Mouse (Mus musculus) left cerebral cortex, adult 6 months (tissue): ENCODE measurements around the gene Tamm41. TPM values are rescaled to one million over a fixed set of nuclear protein-coding genes. Genes with fewer than 3 reads are reported as not detected.

Source experiments
- long read RNA-seq, 2 experiments: library from polyadenylated mRNA; unstranded; transcript quantifications; one replicate each; pipeline ENCODE4 v2.0.0; 2019 to 2020
- polyA plus RNA-seq: library from polyadenylated mRNA; unstranded; fragments of <200 nt; fragmentation: Nextera tagmentation; gene quantifications from 2 replicates; pipeline ENCODE4 v1.2.3, GENCODE M21; 2021

The Tamm41 gene
- polyA plus RNA-seq, result 19.6 and 24.2 TPM in 2 replicates
- long read RNA-seq, experiment 1, transcript Tamm41-201 (8 exons, 1,168 nt), result major isoform, 14 of 46 reads
- long read RNA-seq, experiment 1, partial matches to known transcripts, result 4 of 46 reads
- long read RNA-seq, experiment 1, other reads (novel, unspliced or antisense), result 28 of 46 reads
- long read RNA-seq, experiment 2, transcript Tamm41-201 (8 exons, 1,168 nt), result major isoform, 18 of 24 reads
- long read RNA-seq, experiment 2, partial matches to known transcripts, result 1 of 24 reads
- long read RNA-seq, experiment 2, other reads (novel, unspliced or antisense), result 5 of 24 reads

DNA sequence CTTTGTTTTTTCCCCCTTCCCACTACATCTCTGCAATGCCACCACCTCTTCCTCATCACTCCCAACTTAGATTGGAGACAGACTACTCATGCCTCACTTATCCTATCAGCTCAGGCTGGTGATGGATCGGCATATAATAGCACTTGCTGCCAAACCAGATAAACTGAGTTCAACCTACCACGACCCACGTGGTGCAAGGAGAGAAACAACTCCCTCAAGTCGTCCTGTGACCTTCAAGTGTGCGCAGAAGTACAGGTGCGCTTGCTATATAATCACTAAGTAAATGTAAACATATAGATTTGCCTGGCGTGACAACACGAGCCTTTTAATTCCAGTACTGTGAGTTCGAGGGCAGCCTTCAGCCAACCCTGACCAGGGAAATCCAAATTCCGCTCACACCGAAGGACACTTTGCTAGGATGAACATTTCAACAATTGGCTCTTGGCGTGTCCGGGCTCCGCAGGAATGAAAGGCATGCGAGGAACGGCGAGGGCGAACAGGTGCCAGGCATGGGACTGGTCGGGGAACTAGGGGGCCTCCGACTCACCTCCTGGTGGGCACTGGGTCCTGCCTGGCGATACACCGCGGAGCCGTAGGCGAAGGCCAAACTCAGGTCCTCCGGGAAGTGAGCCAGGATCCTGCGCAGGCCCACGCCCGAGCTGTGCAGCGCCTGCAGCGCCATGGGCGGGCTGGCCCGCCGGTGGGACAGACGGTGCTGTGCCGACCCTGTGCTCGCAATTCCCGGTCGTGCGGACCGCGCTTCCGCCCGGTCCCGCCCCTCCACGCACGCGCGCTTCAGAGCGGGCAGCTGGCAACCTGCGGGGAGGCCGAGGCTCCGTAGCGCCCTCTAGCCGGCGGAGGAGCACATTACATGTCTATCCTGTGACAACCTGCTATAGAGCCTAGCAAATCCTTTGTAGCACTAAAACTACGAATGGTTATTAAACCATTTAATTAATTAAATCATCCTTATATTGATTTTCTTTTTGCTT is at the start of gene Tamm41:
Tamm41 (minus strand) TSS at position 774 of the 992 bp plus-strand sequence.

DNA sequence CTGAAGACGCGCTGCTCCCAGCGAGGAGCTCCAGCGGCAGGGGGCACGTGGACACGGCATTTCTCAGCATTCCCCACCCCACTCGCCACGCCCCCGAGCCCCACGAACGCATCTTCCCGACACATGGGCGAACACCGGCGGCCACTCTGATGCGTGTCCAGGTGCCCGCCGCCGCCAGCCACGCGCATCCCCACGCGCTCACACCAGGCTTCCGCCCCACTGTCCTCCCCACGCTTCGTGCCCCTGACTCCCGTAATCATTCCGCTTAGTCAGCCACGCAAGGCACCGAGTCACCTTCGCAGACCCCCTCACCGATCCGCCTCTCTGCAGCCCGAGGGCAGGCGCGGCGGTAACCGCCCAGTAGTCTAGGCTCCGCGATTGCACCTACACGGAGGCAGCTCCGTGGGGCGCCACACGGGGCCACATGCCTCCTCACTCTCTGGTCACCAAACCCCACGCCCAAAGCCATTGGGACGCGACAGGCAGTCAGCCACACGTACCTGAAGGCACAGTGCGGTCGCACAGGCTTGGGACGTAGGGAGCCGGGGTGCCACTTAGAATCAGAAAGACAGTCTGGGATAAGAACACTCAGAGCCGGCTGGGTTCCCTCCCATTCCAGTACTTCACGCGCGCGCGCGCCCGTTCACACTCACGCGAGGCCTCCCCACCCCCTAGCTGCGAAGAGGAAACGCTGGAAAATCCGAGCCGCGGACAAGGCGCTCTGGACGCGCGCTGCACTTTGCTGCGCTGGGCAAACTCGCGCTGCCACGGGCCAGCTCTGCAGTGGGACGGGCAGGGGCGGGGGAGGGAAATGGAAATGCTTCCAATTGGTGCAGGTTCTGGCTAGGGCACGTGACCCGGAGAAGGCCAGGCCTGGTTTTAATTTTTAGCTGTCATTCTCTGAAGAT is 68.2 kb downstream of the Tamm41 start, which contains the start of gene Vgll4:
Vgll4 (minus strand) TSS at position 782 of the 908 bp plus-strand sequence.

Other genes starting within 250 kb of the Tamm41 start
- gene Vgll4, start 67.9 kb downstream of the Tamm41 start, polyA plus RNA-seq, result 39.4 and 42.5 TPM in 2 replicates
- 78.4 and 275 TPM in 2 replicates for gene Syn2, start 97.0 kb upstream of the Tamm41 start, polyA plus RNA-seq
- gene Gm17482, start 189.5 kb upstream of the Tamm41 start, polyA plus RNA-seq, result not detected in 2 replicates
- 39.5 and 57.6 TPM in 2 replicates for gene Timp4, start 214.3 kb upstream of the Tamm41 start, polyA plus RNA-seq